Mouse (Mus musculus): ENCODE data around the gene Zfpm1. TPM values are rescaled to one million over a fixed set of nuclear protein-coding genes. Genes with fewer than 3 reads are reported as not detected.

Gene Zfpm1
- total RNA-seq, 2 experiments from 2014 or later, result 8.5 to 8.8 TPM

DNA sequence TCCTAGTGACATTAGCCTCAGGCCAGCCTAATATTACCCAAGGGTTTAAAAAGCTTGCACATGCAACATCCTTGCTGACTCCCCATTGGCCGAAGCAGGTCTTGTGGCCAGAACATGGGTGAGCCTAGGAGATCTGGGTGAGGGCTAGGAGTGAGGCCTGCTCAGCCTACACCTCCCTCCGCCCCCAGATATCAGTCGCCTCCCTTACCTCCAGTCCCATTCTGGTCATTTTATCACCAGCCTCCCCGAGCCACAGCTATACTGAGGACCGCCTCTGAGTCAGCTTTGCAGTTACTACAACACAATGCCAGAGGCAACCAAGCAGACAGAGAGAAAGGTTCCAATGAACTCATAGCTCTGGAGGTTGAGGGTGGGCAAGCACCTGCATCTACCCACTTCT, 5.6 kb upstream of the Zfpm1 start:
- DNase-seq, result no peak

- DNase-seq, result no peak
Observed at GRCm38 (mm10) chr8:122277204-122277995, 4.5 kb upstream of the Zfpm1 start.

- DNase-seq, result no peak
Observed at GRCm38 (mm10) chr8:122280156-122280555, 1.8 kb upstream of the Zfpm1 start.

DNA sequence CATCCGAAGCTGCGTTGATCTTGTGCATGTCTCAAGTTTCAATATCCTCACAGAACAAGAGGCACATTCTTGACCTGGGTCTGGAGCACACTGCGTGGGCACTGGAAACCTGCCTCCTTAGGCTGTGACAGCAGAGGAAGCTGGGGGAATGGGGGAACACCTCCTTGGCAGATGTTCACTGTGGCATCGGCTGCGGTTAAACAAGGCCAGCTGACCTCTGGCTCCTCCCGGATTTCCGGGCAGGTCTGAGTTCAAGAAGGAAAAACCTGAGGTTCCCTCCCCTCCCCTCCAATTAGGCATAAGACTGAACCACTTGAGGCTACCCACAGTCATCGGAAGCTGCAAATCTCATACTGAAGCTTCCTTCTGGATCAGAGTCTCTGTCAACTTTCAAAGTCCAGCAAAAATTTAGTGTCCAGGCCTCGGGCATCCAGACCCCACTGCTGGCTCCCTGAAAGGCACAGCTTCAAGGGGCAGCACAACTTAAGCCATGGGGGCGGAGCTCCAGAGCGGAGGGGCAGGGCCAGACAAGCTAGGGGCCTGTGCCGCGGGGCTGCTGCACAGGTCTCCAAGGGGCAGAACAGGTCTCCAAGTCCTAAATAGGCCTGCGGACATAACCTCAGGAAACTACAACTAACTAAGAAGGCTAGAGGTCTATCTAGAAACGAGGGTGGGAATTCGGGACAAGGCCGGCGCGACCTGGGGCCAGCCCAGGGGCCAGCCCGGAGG, 1.2 kb upstream of the Zfpm1 start:
- DNase-seq, result no peak

DNA sequence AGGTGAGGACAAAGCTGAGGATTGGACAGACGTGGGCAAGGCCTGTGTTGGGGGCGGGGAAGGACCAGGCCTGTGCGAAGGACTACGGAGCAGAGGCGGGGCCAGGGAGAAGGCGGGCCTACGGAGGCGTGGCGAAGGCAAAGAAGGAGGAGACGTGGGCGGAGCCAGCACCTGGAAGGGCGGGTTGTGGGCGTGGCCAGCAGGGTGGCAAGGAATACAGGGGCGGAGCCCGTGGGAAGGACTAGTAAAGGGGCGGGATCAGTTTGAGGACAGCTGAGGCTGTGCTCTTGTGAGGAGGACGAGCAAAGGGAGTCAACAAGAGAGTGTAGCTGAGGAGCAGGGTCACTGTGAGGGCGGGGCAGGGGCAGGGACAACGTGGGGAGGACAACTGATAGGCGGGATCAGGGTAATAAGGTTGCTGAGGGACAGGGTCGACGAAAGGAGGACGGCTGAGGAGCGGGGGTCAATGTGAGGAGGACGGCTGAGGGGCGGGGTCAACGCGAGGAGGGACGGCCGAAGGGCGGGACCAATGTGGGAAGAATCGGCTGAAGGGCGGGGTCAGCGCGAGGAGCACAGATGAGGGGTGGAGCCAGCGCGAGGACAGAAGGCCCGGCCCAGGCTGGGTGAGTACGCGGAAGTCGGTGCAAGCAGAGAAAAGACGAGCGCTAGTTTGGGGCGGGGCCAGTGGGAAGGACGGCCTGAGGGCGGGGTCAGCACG, 465 bp upstream of the Zfpm1 start:
- peak; percentile 99 for DNase-seq

DNA sequence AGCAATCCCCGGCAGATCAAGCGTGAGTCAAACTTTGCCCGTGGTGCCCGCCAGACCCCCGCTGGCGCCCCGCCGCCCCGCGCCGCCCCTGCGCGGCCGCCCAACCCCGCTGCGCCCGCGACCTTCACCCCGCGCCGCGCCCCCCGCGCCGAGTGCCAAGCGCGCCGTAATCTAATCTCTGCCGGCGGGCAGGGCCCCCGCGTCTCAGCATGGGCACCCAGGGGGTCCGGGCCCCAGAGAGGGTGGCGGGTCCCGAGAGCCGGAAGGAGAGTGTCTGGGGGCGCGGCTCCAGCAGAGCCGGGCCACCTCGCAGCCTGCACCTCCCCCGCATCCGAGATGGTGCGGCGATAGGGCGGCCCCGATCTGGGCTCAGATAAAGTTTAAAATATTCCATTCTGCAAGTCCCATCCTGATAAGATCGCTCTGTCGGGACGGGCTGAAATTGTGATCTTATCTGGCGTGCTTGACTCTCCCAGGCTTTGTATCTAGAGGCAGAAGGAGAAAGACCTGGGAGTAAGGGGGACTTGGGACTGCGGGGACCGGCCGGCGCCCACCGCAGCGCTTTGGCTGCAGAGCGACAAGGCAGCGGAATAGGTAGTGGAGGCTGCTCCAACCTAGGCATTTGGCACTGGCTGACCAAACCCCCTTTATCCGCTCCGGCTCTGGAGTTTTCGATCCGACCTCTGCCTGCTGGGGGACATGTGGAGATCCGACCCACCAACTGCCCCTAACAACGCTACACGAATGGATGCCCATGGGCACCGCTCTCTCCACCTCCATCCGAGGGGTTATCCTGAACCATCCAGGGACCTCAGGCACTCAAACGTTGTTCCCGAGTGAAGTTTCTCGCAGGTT, 787 bp downstream of the Zfpm1 start:
- peak; percentile 42 for DNase-seq

DNA sequence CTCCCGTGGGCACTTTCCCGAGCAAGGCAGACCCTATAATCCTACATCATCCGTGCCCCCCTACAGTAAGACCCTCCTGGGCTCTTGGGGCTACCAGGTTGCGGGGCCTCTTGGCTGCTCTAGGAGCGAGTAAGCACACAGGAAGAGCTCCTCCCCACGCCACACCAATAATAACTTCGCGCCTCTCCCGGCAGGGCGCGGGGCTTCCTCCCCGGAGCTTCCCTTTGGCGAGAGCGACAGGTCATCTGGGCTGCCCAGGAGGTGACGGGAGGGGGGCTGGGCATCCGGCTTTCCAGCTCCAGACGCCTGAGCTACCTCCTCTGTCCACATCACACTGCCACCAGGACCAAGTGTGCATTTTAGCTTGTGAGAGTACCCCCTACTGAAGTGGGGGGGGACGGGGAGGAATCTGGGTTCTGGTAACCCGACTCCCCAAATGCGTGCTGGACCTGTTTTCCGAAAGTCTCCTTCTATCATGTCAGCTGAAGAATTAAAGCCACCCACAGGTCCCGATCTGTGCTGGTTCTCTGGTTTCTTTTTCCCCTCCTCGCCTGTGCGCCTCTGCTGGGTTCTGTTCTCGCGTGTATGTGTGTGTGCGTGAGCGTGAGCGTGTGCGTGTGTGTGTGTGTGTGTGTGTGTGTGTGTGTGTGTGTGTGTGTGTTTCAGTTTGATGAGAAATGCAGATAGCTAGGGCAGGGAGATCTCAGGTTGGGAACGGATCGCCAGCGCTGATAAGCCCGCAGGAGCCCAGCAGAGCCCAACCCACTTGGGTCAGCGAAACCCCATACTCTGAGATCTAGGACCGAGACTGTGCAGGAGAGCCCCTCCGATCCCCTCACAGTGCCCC, 1.6 kb downstream of the Zfpm1 start:
- DNase-seq, result peak; percentile 73

DNA sequence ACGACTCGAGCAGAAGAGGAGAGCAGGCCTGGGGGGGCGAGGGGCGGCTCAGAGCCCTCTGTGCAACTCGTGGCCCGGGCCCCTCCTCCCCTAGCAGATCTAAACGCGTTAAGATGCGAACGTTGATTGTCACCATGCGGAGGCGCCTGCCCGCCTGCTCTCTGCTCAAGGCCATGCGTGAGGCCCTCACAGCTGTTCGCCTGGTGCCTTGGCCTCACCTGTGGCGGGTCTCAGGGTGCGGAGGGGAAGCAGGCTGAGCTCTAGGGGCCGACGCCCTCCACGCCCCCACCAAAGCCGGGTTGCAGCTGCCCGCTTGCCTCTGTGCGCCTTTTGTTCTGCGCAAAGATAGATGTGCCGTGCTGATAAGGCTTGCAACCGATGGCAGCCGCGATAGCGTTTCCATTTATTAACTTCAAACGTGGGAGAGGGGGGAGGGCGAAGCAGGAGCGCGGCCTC, 2.3 kb downstream of the Zfpm1 start:
- no peak for DNase-seq

- no peak for DNase-seq
Observed at GRCm38 (mm10) chr8:122284659-122285261, 2.8 kb downstream of the Zfpm1 start.

DNA sequence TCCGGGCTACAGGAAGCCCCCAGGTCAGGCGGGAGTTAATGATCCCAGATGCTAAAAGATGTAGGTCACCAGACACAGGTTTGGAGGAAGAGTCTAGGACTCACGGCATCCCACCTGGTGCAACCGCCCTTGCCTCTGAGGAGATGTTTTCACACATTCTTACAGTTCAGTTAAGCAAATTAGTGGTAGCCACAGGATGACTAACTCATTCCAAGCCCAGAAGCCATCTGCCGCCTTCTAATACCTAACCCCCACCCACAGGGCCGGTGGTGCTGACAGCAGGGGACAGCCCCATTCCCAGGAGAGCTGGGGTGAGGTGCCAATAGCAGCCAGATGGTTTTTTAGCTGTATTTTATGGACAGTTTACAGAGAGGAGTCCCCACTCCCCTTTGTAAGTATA, 3.8 kb downstream of the Zfpm1 start:
- no peak for DNase-seq

GRCm38 (mm10) chr8:122286899-122287298, 5.0 kb downstream of the Zfpm1 start:
- DNase-seq, result no peak

DNA sequence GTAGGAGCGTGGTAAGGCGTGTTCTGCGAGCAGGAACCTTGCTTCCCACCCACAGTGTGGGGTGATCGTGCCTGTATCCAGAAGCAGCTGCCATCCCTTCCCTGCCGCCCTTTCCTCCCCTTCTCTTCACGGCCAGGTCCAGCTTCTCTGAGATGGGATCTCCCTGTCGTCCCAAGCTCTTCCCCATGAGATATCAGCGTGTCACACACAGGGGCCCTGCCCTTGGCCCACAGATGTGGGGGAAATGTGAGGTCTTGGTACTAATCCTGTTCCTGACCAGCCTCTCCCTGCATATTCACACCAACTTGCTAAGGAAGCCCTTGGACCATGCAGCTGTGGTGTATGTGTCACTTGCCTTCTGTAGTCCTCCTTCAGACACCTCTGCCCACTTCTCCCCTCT, 5.8 kb downstream of the Zfpm1 start:
- no peak for DNase-seq

DNA sequence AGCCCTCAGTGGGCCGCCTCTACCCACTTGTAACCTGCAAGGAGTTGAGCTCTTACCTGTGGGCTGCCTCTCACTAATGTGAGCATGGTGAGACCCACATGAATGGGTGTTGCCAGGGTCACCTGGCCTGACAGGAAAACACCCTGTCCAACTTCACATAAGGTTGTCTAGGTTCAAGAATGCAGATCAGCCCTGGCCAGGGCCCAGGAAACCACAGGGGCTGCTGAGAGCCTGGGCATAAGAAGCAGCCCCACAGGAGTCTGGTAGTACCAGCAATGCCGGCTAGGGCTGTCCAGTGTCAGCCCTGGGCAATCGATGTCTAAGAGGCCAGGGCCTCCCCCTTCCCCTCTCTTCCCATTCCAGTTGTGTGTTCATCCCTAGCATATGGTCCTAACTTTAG, 6.4 kb downstream of the Zfpm1 start:
- DNase-seq, result no peak

DNA sequence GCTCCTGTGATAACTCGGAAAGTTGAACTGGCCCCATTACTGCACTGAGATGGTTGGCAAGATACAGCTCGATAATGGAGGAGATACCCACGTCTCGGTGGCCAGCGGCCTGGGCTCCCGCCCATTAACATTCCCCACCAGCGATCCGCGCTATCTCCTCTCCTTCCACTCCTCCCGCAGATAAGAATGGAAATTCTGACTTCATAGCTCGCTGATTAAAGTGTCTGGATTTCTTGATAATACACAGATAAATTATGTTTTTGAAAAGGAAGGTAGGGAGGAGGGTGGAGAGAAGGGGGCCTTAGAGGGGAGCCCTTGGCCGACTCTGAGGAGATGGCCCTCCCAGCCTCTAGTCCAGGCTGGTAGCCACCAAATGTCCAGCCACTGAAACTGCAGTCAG, 9.1 kb downstream of the Zfpm1 start:
- DNase-seq, result no peak

DNA sequence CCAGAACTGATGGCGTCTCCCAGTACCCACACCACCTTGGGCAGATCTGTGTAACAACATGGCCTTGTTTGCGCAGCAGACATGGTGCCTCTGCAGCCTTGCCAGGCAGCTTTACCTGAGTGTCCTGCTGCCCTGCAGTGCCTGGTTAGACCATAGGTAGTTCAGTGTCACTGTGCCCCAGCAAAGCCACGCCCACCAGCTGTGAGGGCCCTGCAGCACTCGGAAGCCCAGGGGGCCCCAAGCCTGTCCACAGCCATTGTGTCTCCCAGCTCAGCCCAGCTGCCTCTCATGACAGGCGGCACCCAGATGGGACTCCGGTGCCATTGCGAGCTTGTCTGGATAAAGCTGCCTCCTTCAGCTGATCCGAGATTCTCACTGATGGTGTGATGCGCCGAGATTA, 9.6 kb downstream of the Zfpm1 start:
- DNase-seq, result no peak

GRCm38 (mm10) chr8:122293484-122293883, 11.5 kb downstream of the Zfpm1 start:
- no peak for DNase-seq

DNA sequence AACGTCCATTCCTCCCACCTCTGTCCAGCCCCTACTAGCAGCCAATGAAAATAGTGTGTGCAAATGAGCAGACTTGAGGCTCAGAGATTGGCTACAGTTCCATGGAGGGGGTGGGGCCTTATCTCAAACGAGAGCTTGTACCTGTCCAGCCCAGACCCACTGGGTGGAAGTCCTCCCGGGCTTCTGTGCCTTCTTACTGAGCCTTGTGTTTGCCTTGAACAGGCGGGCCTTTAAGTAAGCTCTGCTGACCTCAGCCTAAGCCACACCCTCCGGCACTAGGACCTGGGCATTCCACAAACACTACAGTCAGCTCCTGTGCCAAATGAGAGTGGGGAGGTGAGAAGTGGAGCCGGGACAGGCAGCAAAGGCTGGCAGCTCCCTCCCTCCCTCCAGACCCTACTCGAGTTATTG, 12.3 kb downstream of the Zfpm1 start:
- no peak for DNase-seq

- DNase-seq, result no peak
Observed at GRCm38 (mm10) chr8:122295389-122295788, 13.4 kb downstream of the Zfpm1 start.

DNA sequence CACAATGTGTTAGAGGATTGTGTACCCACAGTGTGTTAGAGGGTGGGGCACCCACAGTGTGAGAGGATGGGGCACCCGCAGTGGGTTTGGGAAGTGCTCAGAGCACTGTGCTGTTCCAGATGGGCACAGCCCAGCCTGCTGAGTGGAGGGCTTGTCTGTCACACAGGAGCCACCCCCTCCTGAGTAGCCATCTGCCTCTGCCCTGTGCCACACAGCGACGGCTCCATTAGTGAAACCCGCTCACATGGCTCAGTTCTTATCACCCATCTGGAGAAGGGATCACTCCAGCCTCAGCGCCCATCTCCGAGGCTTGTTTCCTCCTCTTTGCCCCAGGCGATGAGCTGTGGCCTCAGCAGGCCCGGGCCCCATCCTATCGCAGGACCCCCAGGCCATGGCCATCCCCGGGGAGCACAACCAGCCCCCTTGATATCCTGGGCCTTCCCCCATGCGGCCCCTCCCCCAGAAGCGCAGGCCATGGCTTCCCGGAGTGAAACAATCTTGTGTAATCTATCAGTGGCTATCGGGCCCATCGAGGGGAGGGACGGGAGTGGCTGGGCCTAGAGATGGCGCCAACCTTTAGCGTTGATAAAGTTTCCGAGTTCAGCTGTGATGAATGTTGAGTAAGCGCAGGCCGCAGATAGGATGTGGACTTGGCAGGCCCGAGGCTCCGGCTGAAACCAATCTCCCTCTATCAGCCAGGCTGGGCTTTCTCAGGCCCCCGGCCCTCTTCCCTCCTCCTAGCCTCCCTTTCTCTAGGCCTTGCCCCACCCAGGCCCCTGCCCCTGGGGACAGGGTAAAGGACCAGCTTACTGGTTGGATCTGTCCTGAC, 14.4 kb downstream of the Zfpm1 start:
- no peak for DNase-seq
